Mouse (Mus musculus) CD8-positive naive resting alpha-beta T cell, adult 57 days (primary cell): ENCODE measurements around the gene Mxra8. TPM values are rescaled to one million over a fixed set of nuclear protein-coding genes. Genes with fewer than 3 reads are reported as not detected.

Source experiments
- total RNA-seq: library from RNA; stranded (reverse); gene quantifications from one replicate; pipeline ENCODE4 v1.2.4, GENCODE M21; 2023

Mxra8 gene
- total RNA-seq: 2.2 TPM

GRCm38 (mm10) chr4:155839483-155839910 is at the start of gene Mxra8:
TSS of gene Mxra8 (plus strand) at chr4:155839680.

GRCm38 (mm10) chr4:155790021-155790489 is 49.4 kb upstream of the Mxra8 start, which contains the start of gene Ankrd65:
TSS of gene Ankrd65 (plus strand) at chr4:155790439.

GRCm38 (mm10) chr4:155802741-155803339 is 36.6 kb upstream of the Mxra8 start, which contains the start of gene Mrpl20:
TSS of gene Mrpl20 (plus strand) at chr4:155802878.

GRCm38 (mm10) chr4:155811929-155812664 is 27.4 kb upstream of the Mxra8 start, which contains the start of gene Ccnl2:
TSS of gene Ccnl2 (plus strand) at chr4:155812489.

GRCm38 (mm10) chr4:155831205-155831766 is 8.2 kb upstream of the Mxra8 start, which contains the start of gene Aurkaip1:
TSS of gene Aurkaip1 (plus strand) at chr4:155831272.

GRCm38 (mm10) chr4:155846871-155847578 is 7.5 kb downstream of the Mxra8 start, which contains the start of gene Dvl1:
TSS of gene Dvl1 (plus strand) at chr4:155847402.

GRCm38 (mm10) chr4:155863001-155863400 is 23.5 kb downstream of the Mxra8 start, which contains the start of gene Tas1r3:
TSS of gene Tas1r3 (minus strand) at chr4:155863362.

GRCm38 (mm10) chr4:155869317-155870033 is 30.0 kb downstream of the Mxra8 start, which contains the start of the genes Cptp and Ints11:
TSS of gene Cptp (minus strand) at chr4:155869440.
TSS of gene Ints11 (plus strand) at chr4:155869546.

GRCm38 (mm10) chr4:155891551-155892001 is 52.1 kb downstream of the Mxra8 start, which contains the start of the genes Pusl1 and Acap3:
TSS of gene Pusl1 (minus strand) at chr4:155891781.
TSS of gene Acap3 (plus strand) at chr4:155891822.

Other genes starting within 250 kb of the Mxra8 start
- gene Slc35e2, start 238.3 kb upstream of the Mxra8 start, total RNA-seq: 32.1 TPM
- 173 TPM for gene Cdk11b, start 214.8 kb upstream of the Mxra8 start, total RNA-seq
- not detected for gene Gm10563, start 194.3 kb upstream of the Mxra8 start, total RNA-seq
- not detected for gene Mmp23, start 186.3 kb upstream of the Mxra8 start, total RNA-seq
- gene Mib2, start 170.5 kb upstream of the Mxra8 start, total RNA-seq: 43.4 TPM
- 6.3 TPM for gene Fndc10, start 145.3 kb upstream of the Mxra8 start, total RNA-seq
- gene Ssu72, start 134.9 kb upstream of the Mxra8 start, total RNA-seq: 66.8 TPM
- 0.46 TPM for gene Tmem240, start 104.9 kb upstream of the Mxra8 start, total RNA-seq
- gene Atad3a, start 78.6 kb upstream of the Mxra8 start, total RNA-seq: 54.1 TPM
- gene Vwa1, start 65.0 kb upstream of the Mxra8 start, total RNA-seq: not detected
- not detected for gene Tmem88b, start 53.8 kb upstream of the Mxra8 start, total RNA-seq
- not detected for gene Ankrd65, start 49.2 kb upstream of the Mxra8 start, total RNA-seq
- gene Mrpl20, start 36.8 kb upstream of the Mxra8 start, total RNA-seq: 42.1 TPM
- 224 TPM for gene Ccnl2, start 27.2 kb upstream of the Mxra8 start, total RNA-seq
- 77.3 TPM for gene Aurkaip1, start 8.4 kb upstream of the Mxra8 start, total RNA-seq
- gene Dvl1, start 7.7 kb downstream of the Mxra8 start, total RNA-seq: 65.7 TPM
- gene Tas1r3, start 23.7 kb downstream of the Mxra8 start, total RNA-seq: 1.3 TPM
- 16.1 TPM for gene Cptp, start 29.8 kb downstream of the Mxra8 start, total RNA-seq
- gene Ints11, start 29.9 kb downstream of the Mxra8 start, total RNA-seq: 63.0 TPM
- 46.0 TPM for gene Pusl1, start 52.1 kb downstream of the Mxra8 start, total RNA-seq
- 48.0 TPM for gene Acap3, start 52.1 kb downstream of the Mxra8 start, total RNA-seq
- gene Ube2j2, start 104.2 kb downstream of the Mxra8 start, total RNA-seq: 114 TPM
- 3.1 TPM for gene C1qtnf12, start 122.6 kb downstream of the Mxra8 start, total RNA-seq
- gene B3galt6, start 153.0 kb downstream of the Mxra8 start, total RNA-seq: 2.8 TPM
- 167 TPM for gene Sdf4, start 153.2 kb downstream of the Mxra8 start, total RNA-seq
- gene Tnfrsf4, start 174.2 kb downstream of the Mxra8 start, total RNA-seq: 15.7 TPM
- gene Tnfrsf18, start 186.5 kb downstream of the Mxra8 start, total RNA-seq: 28.4 TPM
- gene Ttll10, start 219.7 kb downstream of the Mxra8 start, total RNA-seq: not detected